Mouse (Mus musculus) CD4-positive, CD25-positive, alpha-beta regulatory T cell, adult 2 months (primary cell): Measurements from ENCODE around the gene Mrgpra9.
"Not testable (repeated sequence)": the region's sequence is repeated elsewhere in the genome, so short reads cannot be mapped to it uniquely, and the experiment has no call there.

ENCODE experiments used
- DNase-seq: peaks from one replicate; pipeline ENCODE4 v3.0.0-alpha.2; 2012; ENCODE audit warnings: low read depth, low spot score

Gene Mrgpra9

GRCm38 (mm10) chr7:47252770-47253169, at the start of gene Mrgpra9:
Gene Mrgpra9 (minus strand): TSS chr7:47252848.
- DNase-seq: no peak

GRCm38 (mm10) chr7:47299612-47300011, 47.0 kb upstream of the Mrgpra9 start:
- not testable (repeated sequence) for DNase-seq

GRCm38 (mm10) chr7:47271547-47271946, 18.9 kb upstream of the Mrgpra9 start:
- not testable (repeated sequence) for DNase-seq

GRCm38 (mm10) chr7:47244658-47245057, 8.0 kb downstream of the Mrgpra9 start:
- DNase-seq: no peak

GRCm38 (mm10) chr7:47204830-47205229, 47.8 kb downstream of the Mrgpra9 start, which contains the start of gene Mrgpra6:
Gene Mrgpra6 (minus strand): TSS chr7:47204920.
- no peak for DNase-seq

GRCm38 (mm10) chr7:47195271-47195670, 57.4 kb downstream of the Mrgpra9 start:
- no peak for DNase-seq
